Mouse (Mus musculus) neutrophil, adult 83 days (primary cell): ENCODE data around the gene Gm16427. TPM values are rescaled to one million over a fixed set of nuclear protein-coding genes. Genes with fewer than 3 reads are reported as not detected.

ENCODE experiments used
- total RNA-seq, 2 experiments: library from RNA; stranded (reverse); gene quantifications; one replicate each; pipeline ENCODE4 v1.2.4; 2023

The Gm16427 gene
- total RNA-seq: not detected

DNA sequence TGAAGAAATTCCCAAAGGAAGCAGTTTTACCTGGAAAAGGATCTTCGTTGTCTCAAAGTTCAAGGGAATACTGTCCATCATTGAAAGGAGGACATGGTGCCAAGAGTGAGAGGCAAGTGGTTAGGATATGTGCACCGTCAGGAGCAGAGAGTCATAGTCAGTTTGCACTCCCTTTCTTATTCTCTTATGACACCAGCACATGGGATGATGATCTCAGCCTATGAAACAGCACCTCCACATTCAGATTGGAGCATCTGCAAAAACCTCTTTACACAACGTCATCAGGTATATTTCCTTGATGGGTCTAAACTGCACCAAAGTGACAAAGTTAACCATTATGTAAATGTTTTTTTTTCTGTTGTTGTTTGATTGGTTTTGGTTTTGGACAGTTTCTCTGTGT is at the start of gene Gm16427:
TSS of gene Gm16427 (minus strand) at position 101 of the 400 bp plus-strand sequence.

Other genes starting within 250 kb of the Gm16427 start
- not detected for gene C87414, start 131.4 kb upstream of the Gm16427 start, total RNA-seq